ENCODE assay signal across 24 mouse cellular contexts in the genomic region with DNA sequence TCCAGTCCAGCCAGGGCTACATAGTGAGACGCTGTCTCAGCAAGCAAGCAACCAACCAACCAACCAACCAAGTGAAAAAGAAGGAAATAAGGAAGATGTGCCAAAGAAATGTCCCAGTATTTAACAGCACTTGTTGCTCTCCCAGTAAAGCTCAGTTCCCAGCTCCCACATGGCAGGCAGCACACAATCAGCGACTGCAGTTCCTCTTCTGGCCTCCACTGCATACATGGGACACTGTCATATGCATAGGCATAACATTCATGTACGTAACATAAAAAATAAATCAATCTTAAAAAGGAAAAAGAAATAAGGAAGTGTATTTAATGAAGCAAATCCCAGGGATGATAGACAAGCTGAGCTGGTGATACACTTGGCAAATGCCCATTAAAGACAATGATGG.
"Had no signal": no experiment of that assay in that cellular context is flagged by ENCODE, and none has a peak within 500 bp of the region (broad histone marks: within the 10 kb centered on the region; RNA-seq: fewer than 3 reads in every experiment).

No protein-coding gene starts in this region.

- H3K27ac ChIP-seq: kidney, embryonic 15.5 days; limb, embryonic 10.5 days; limb, embryonic 13.5 days; liver, embryonic 12.5 days; liver, embryonic 15.5 days; lung, embryonic 15.5 days; midbrain, embryonic 10.5 days; neural tube, embryonic 13.5 days had no signal

- H3K27me3 ChIP-seq: kidney, embryonic 15.5 days; limb, embryonic 13.5 days; liver, embryonic 12.5 days; liver, embryonic 15.5 days; lung, embryonic 15.5 days; megakaryocyte, embryonic 14.5 days; neural tube, embryonic 13.5 days had no signal

- H3K4me2 ChIP-seq: kidney, embryonic 15.5 days; limb, embryonic 13.5 days; liver, embryonic 12.5 days; liver, embryonic 15.5 days; lung, embryonic 15.5 days; neural tube, embryonic 13.5 days had no signal

- H3K36me3 ChIP-seq: kidney, embryonic 15.5 days; limb, embryonic 10.5 days; limb, embryonic 13.5 days; liver, embryonic 12.5 days; liver, embryonic 15.5 days; lung, embryonic 15.5 days; midbrain, embryonic 10.5 days; neural tube, embryonic 13.5 days had no signal

- H3K9ac ChIP-seq: kidney, embryonic 15.5 days; limb, embryonic 13.5 days; liver, embryonic 12.5 days; liver, embryonic 15.5 days; lung, embryonic 15.5 days; neural tube, embryonic 13.5 days had no signal

- DNase-seq: kidney, adult 11 months; kidney, adult 8-10 months; kidney, postnatal 10 days; kidney, postnatal 36 days; layer of hippocampus, adult 9-11 months; liver; lung, adult 18-20 months; lung, postnatal 14 days; lung, postnatal 4 days; midbrain, embryonic 14.5 days; retina, postnatal 1 day; right cerebral cortex, postnatal 25 days; thymus, adult 18-20 months; thymus, postnatal 36 days had no signal

- H3K4me3 ChIP-seq: kidney, embryonic 15.5 days; limb, embryonic 10.5 days; limb, embryonic 13.5 days; liver, embryonic 12.5 days; liver, embryonic 15.5 days; lung, embryonic 15.5 days; megakaryocyte, embryonic 14.5 days; midbrain, embryonic 10.5 days; myocyte; neural tube, embryonic 13.5 days had no signal

- H3K9me3 ChIP-seq: kidney, embryonic 15.5 days; limb, embryonic 10.5 days; limb, embryonic 13.5 days; liver, embryonic 12.5 days; liver, embryonic 15.5 days; lung, embryonic 15.5 days; megakaryocyte, embryonic 14.5 days; midbrain, embryonic 10.5 days; neural tube, embryonic 13.5 days had no signal

- H3K4me1 ChIP-seq: limb, embryonic 13.5 days; liver, embryonic 12.5 days; liver, embryonic 15.5 days; lung, embryonic 15.5 days; neural tube, embryonic 13.5 days had no signal

- ATAC-seq: liver, embryonic 12.5 days had no signal
